Mouse (Mus musculus) CH12.LX (cell line): Measurements from ENCODE around the gene Abhd2. TPM values are rescaled to one million over a fixed set of nuclear protein-coding genes. Genes with fewer than 3 reads are reported as not detected.

ENCODE experiments used
- DNase-seq: peaks from one replicate; pipeline ENCODE4 v3.0.0-alpha.2; 2013; ENCODE audit errors: extremely low read depth
- H3K27ac ChIP-seq: 2 replicates; pipeline ENCODE4 v1.5.1; 2012; ENCODE audit warnings: low read depth, mild to moderate bottlenecking, control low read depth, moderate library complexity; ENCODE audit not compliant: insufficient read depth
- H3K27me3 ChIP-seq: replicated peaks from 2 replicates; pipeline ENCODE3; 2012; ENCODE audit warnings: inconsistent platforms
- H3K36me3 ChIP-seq, 2 experiments: replicated peaks in 1 of 2; 2 replicates each; pipeline versions ENCODE3 to v1.6.1; 2012; ENCODE audit warnings: inconsistent platforms in 1 of 2, low read length in 1 of 2, mild to moderate bottlenecking in 1 of 2, mixed read lengths in 1 of 2, moderate library complexity in 1 of 2; ENCODE audit not compliant: control insufficient read depth in 1 of 2, insufficient read depth in 1 of 2
- H3K4me1 ChIP-seq, 2 experiments: 2 replicates each; pipeline ENCODE4 v1.6.1; 2012; ENCODE audit warnings: inconsistent platforms in 1 of 2, moderate library complexity in 1 of 2; ENCODE audit not compliant: insufficient read depth in 2 of 2, control insufficient read depth in 1 of 2
- H3K4me2 ChIP-seq: 2 replicates; pipeline ENCODE4 v1.6.1; 2012; ENCODE audit warnings: low read depth, mild to moderate bottlenecking, control low read depth; ENCODE audit not compliant: poor library complexity, insufficient read depth, severe bottlenecking
- H3K4me3 ChIP-seq, 3 experiments: fragments of 150-350 bp in 1 of 3; sonication (generic) in 1 of 3; replicated peaks in 1 of 3; 2 replicates each; pipeline versions ENCODE3 to v1.5.1; 2011 to 2012; ENCODE audit warnings: low read depth in 2 of 3, low read length in 2 of 3, mild to moderate bottlenecking in 2 of 3, moderate library complexity in 2 of 3, control low read depth in 1 of 3, improper control_type of control experiment in 1 of 3, inconsistent platforms in 1 of 3, mixed read lengths in 1 of 3; ENCODE audit not compliant: poor library complexity in 1 of 3
- H3K79me2 ChIP-seq: replicated peaks from 2 replicates; pipeline ENCODE4 v1.6.1; 2012; ENCODE audit warnings: mild to moderate bottlenecking, moderate library complexity; ENCODE audit not compliant: control insufficient read depth, poor library complexity, insufficient read depth, severe bottlenecking; ENCODE audit errors: extremely low read depth
- H3K9ac ChIP-seq: 2 replicates; pipeline ENCODE4 v1.6.1; 2012; ENCODE audit warnings: low read depth, mild to moderate bottlenecking, control low read depth, moderate library complexity; ENCODE audit not compliant: insufficient read depth
- H3K9me3 ChIP-seq: replicated peaks from 2 replicates; pipeline ENCODE3; 2012; ENCODE audit warnings: low read length, inconsistent platforms, mixed read lengths
- CHD1 ChIP-seq: IDR thresholded peaks from 2 replicates; pipeline ENCODE4 v1.6.1; 2012; ENCODE audit warnings: low read depth, low read length, improper control_type of control experiment, inconsistent platforms
- CHD2 ChIP-seq: IDR thresholded peaks from 2 replicates; pipeline ENCODE4 v1.6.1; 2011; ENCODE audit warnings: low read length, improper control_type of control experiment
- E2F4 ChIP-seq: IDR thresholded peaks from 2 replicates; pipeline ENCODE4 v1.6.1; 2011; ENCODE audit warnings: low read depth, low read length, improper control_type of control experiment; ENCODE audit not compliant: insufficient replicate concordance
- ELF1 ChIP-seq: IDR thresholded peaks from 2 replicates; pipeline ENCODE4 v1.6.1; 2014; ENCODE audit warnings: low read depth, mild to moderate bottlenecking, inconsistent platforms, low read length, improper control_type of control experiment
- EP300 ChIP-seq: IDR thresholded peaks from 2 replicates; pipeline ENCODE4 v1.6.1; 2011; ENCODE audit warnings: low read length, improper control_type of control experiment
- ETS1 ChIP-seq: conservative IDR thresholded peaks from 2 replicates; pipeline ENCODE4 v1.6.1; 2012; ENCODE audit warnings: low read depth, mild to moderate bottlenecking, inconsistent platforms, low read length, improper control_type of control experiment, moderate library complexity
- GABPA ChIP-seq: IDR thresholded peaks from 2 replicates; pipeline ENCODE4 v1.6.1; 2012; ENCODE audit warnings: low read depth, low read length, improper control_type of control experiment, inconsistent platforms; ENCODE audit not compliant: insufficient replicate concordance
- HCFC1 ChIP-seq: IDR thresholded peaks from 2 replicates; pipeline ENCODE4 v1.6.1; 2012; ENCODE audit warnings: low read depth, mild to moderate bottlenecking, inconsistent platforms, low read length, improper control_type of control experiment
- IRF4 ChIP-seq: IDR thresholded peaks from 2 replicates; pipeline ENCODE4 v1.6.1; 2014; ENCODE audit warnings: low read depth, mild to moderate bottlenecking, inconsistent platforms, low read length, improper control_type of control experiment
- JUND ChIP-seq: conservative IDR thresholded peaks from 2 replicates; pipeline ENCODE4 v1.6.1; 2011; ENCODE audit warnings: low read depth, low read length, improper control_type of control experiment
- MAX ChIP-seq: IDR thresholded peaks from 2 replicates; pipeline ENCODE4 v1.6.1; 2011; ENCODE audit warnings: low read length, improper control_type of control experiment
- MEF2A ChIP-seq: IDR thresholded peaks from 2 replicates; pipeline ENCODE4 v1.6.1; 2014; ENCODE audit warnings: low read depth, mild to moderate bottlenecking, inconsistent platforms, low read length, improper control_type of control experiment, borderline replicate concordance
- MYC ChIP-seq: IDR thresholded peaks from 2 replicates; pipeline ENCODE4 v1.6.1; 2011; ENCODE audit warnings: low read depth, mild to moderate bottlenecking, improper control_type of control experiment, low read length
- POLR2A ChIP-seq: IDR thresholded peaks from 2 replicates; pipeline ENCODE4 v1.6.1; 2011; ENCODE audit warnings: low read depth, mild to moderate bottlenecking, improper control_type of control experiment, low read length
- RAD21 ChIP-seq: IDR thresholded peaks from 2 replicates; pipeline ENCODE4 v1.6.1; 2011; ENCODE audit warnings: low read depth, mild to moderate bottlenecking, low read length, improper control_type of control experiment, moderate library complexity
- RCOR1 ChIP-seq: conservative IDR thresholded peaks from 2 replicates; pipeline ENCODE4 v1.6.1; 2012; ENCODE audit warnings: low read depth, mild to moderate bottlenecking, inconsistent platforms, low read length, improper control_type of control experiment
- SIN3A ChIP-seq: IDR thresholded peaks from 2 replicates; pipeline ENCODE4 v1.6.1; 2012; ENCODE audit warnings: low read length, improper control_type of control experiment, inconsistent platforms
- SMC3 ChIP-seq: IDR thresholded peaks from 2 replicates; pipeline ENCODE4 v1.6.1; 2011; ENCODE audit warnings: low read depth, low read length, improper control_type of control experiment
- TCF12 ChIP-seq: IDR thresholded peaks from 2 replicates; pipeline ENCODE4 v1.6.1; 2014; ENCODE audit warnings: low read depth, mild to moderate bottlenecking, inconsistent platforms, low read length, improper control_type of control experiment
- USF1 ChIP-seq: IDR thresholded peaks from 2 replicates; pipeline ENCODE4 v1.6.1; 2014; ENCODE audit warnings: low read depth, mild to moderate bottlenecking, inconsistent platforms, low read length, improper control_type of control experiment
- ZC3H11A ChIP-seq: IDR thresholded peaks from 2 replicates; pipeline ENCODE4 v1.6.1; 2012; ENCODE audit warnings: low read depth, mild to moderate bottlenecking, inconsistent platforms, low read length, improper control_type of control experiment
- ZKSCAN1 ChIP-seq: IDR thresholded peaks from 2 replicates; pipeline ENCODE4 v1.6.1; 2012; ENCODE audit warnings: low read depth, inconsistent platforms, low read length, improper control_type of control experiment, borderline replicate concordance
- dilution Hi-C: fragments of 300-500 bp; cut with MboI; formaldehyde crosslinking; loops from 2 replicates; pipeline ENCODE4 v1.14.3; 2020; ENCODE audit warnings: low sequenced_read_pairs; ENCODE audit not compliant: extremely low pct_unique_long_range_greater_than_20kb, extremely low pct_ligation_motif_present
- in situ Hi-C: fragments of 300-500 bp; cut with MboI; formaldehyde crosslinking; loops from 3 replicates; pipeline ENCODE4 v1.14.3; 2019; ENCODE audit warnings: low sequenced_read_pairs, low pct_ligation_motif_present, low pct_unique_long_range_greater_than_20kb, mixed read lengths
- polyA plus RNA-seq: library from polyadenylated mRNA; unstranded; fragments of >175 nt; gene quantifications from 2 replicates; pipeline ENCODE4 v1.2.1, GENCODE M21; 2012; ENCODE audit warnings: low read depth; ENCODE audit not compliant: insufficient read length
- total RNA-seq, 2 experiments: library from RNA; depleted of rRNA; stranded (reverse); fragments of 300-350 nt in 1 of 2; fragments of >200 nt in 1 of 2; gene quantifications; 2 replicates each; pipeline ENCODE4 v1.2.3; 2012 to 2014

The Abhd2 gene
- total and polyA plus RNA-seq, 3 experiments: 6.0 to 15.4 (median 9.9) TPM

- peaks cover 3 to 78% of the 10 kb centered on the region in 2 experiments for H3K4me1 ChIP-seq
- dilution Hi-C loops: no loop called here
- peak; percentile 51 for DNase-seq
- no peaks in the 10 kb centered on the region for H3K27me3 ChIP-seq
- no peak overlapping the region for H3K27ac ChIP-seq
- peak overlapping the region; percentile 57 to 91 (median 71) for H3K4me3 ChIP-seq
- peaks cover 7% of the 10 kb centered on the region; the same call in 1 of the 2 replicates for H3K79me2 ChIP-seq
- no peak for TF ChIP-seq MAX
- peak; percentile 53; the same call in 1 of the 2 replicates for TF ChIP-seq ELF1
- TF ChIP-seq EP300: 0 out of 2 replicates have a peak, but pooled peaks have one; percentile 20
- TF ChIP-seq TCF12: peak; percentile 16; the same call in 1 of the 2 replicates
- TF ChIP-seq USF1: no peak
- no peak for TF ChIP-seq ZKSCAN1
- TF ChIP-seq ETS1: no peak
- TF ChIP-seq SIN3A: 0 out of 2 replicates have a peak, but pooled peaks have one; percentile 4
- peak overlapping the region; percentile 44 for H3K9ac ChIP-seq
- H3K36me3 ChIP-seq: peaks cover 0 to 3% of the 10 kb centered on the region in 2 experiments
- H3K4me2 ChIP-seq: peak overlapping the region; percentile 94
- no peaks in the 10 kb centered on the region for H3K9me3 ChIP-seq
- in situ Hi-C loops: loop anchor here (25.0 kb wide), 1 partner anchor 188 kb away; the partner anchor contains the start of gene Polg
These were observed 1.5 kb downstream of the Abhd2 start for GRCm38 (mm10) chr7:79274473-79275010.

- dilution Hi-C loops: no loop called here
These were observed 2.3 kb downstream of the Abhd2 start for GRCm38 (mm10) chr7:79275345-79275744.

GRCm38 (mm10) chr7:79278432-79278831 lies 5.4 kb downstream of the Abhd2 start:
- Histone ChIP-seq H3K4me2 (no peak overlapping the region), H3K9ac (no peak overlapping the region)
- TF ChIP-seq POLR2A (no peak), JUND (no peak), CHD2 (no peak), RCOR1 (no peak), ELF1 (no peak), HCFC1 (no peak), RAD21 (no peak), GABPA (no peak), SMC3 (no peak), E2F4 (no peak), ZC3H11A (no peak)
- TF ChIP-seq, all 38 proteins: peak for 0
- dilution Hi-C loops (no loop called here), in situ Hi-C loops (no loop called here)
- no peak for DNase-seq
- no peak overlapping the region for H3K4me3 ChIP-seq
- peaks cover 6 to 69% of the 10 kb centered on the region in 2 experiments for H3K4me1 ChIP-seq
- peaks cover 19% of the 10 kb centered on the region for H3K79me2 ChIP-seq
- peaks cover 0 to 22% of the 10 kb centered on the region in 2 experiments for H3K36me3 ChIP-seq
- no peaks in the 10 kb centered on the region for H3K9me3 ChIP-seq
- H3K27me3 ChIP-seq: no peaks in the 10 kb centered on the region
- no peak overlapping the region for H3K27ac ChIP-seq

More at GRCm38 (mm10) chr7:79275345-79275744, 2.3 kb downstream of the Abhd2 start:
- TF ChIP-seq ZC3H11A (no peak), MEF2A (no peak), EP300 (0 out of 2 replicates have a peak, but pooled peaks have one; percentile 18), CHD1 (0 out of 2 replicates have a peak, but pooled peaks have one; percentile 22), TCF12 (0 out of 2 replicates have a peak, but pooled peaks have one; percentile 10), CHD2 (no peak), MYC (no peak), RAD21 (no peak), IRF4 (peak; percentile 60)
- no peak overlapping the region for H3K27ac ChIP-seq
- peaks cover 11% of the 10 kb centered on the region for H3K79me2 ChIP-seq
- H3K9me3 ChIP-seq: no peaks in the 10 kb centered on the region
- DNase-seq: peak; percentile 26
- peak overlapping the region; percentile 57 to 91 (median 71) for H3K4me3 ChIP-seq
- H3K4me1 ChIP-seq: peaks cover 6 to 76% of the 10 kb centered on the region in 2 experiments
- H3K36me3 ChIP-seq: peaks cover 0 to 3% of the 10 kb centered on the region in 2 experiments
- in situ Hi-C loops: no loop called here
- peak overlapping the region; percentile 44 for H3K9ac ChIP-seq
- H3K27me3 ChIP-seq: no peaks in the 10 kb centered on the region
- H3K4me2 ChIP-seq: peak overlapping the region; percentile 94
